Mouse (Mus musculus) CD8-positive naive resting alpha-beta T cell, adult 2 months (primary cell): ENCODE data around the gene Katnb1.

Source experiments
- DNase-seq, 2 experiments: peaks; one replicate each; pipeline ENCODE4 v3.0.0; 2022; ENCODE audit warnings: low read depth in 2 of 2, low spot score in 2 of 2

Gene Katnb1

GRCm38 (mm10) chr8:95139051-95139365 lies 58.0 kb downstream of the Katnb1 start:
- no peak for DNase-seq

GRCm38 (mm10) chr8:95140555-95140954 lies 59.6 kb downstream of the Katnb1 start:
- DNase-seq = no peak

DNA sequence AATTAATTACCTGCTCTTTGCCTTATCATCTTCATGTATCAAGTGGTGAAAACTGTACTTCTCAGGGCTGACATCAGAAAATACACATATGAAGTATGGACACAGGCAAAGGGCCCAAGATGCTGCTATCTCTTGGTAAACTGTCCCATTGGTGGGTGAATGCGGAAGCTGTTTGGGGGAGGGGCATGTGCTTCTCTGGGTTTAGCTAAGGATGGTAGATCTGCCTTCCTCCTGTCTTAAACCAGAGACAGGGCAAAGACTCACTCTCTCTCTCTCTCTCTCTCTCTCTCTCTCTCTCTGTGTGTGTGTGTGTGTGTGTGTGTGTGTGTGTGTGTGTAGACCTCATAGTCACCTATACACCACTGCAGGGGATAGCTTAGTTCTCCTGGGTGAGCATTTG lies 60.0 kb downstream of the Katnb1 start:
- no peak for DNase-seq

DNA sequence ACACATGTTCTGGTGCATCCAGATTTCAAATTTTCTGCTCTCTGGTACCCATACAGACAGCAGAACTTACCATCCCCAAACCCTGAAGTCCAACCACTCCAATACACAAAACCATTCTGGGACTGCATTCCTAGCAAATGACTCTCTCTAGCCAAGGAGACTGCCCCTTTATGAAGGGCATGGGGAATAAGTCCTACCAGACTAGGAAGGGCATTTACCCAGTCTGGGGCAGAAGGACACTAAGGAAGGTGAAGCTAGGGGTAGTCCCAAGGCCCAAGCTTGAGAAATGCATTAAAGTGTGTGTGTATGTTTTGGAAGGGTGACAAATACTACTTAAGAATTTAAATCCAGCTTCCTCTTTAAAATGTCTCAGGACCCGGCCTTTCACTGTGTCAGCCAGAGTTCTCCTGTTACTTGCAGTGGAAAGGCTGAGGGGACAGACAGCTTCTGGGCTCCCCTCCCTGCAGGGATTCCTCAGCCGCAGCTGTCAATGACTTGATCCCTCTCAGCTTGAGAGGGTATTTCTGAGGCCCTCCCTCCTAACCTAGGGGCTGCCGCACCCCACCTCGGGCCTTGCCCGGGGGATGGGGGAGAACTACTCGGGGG lies 60.6 kb downstream of the Katnb1 start:
- DNase-seq = no peak

DNA sequence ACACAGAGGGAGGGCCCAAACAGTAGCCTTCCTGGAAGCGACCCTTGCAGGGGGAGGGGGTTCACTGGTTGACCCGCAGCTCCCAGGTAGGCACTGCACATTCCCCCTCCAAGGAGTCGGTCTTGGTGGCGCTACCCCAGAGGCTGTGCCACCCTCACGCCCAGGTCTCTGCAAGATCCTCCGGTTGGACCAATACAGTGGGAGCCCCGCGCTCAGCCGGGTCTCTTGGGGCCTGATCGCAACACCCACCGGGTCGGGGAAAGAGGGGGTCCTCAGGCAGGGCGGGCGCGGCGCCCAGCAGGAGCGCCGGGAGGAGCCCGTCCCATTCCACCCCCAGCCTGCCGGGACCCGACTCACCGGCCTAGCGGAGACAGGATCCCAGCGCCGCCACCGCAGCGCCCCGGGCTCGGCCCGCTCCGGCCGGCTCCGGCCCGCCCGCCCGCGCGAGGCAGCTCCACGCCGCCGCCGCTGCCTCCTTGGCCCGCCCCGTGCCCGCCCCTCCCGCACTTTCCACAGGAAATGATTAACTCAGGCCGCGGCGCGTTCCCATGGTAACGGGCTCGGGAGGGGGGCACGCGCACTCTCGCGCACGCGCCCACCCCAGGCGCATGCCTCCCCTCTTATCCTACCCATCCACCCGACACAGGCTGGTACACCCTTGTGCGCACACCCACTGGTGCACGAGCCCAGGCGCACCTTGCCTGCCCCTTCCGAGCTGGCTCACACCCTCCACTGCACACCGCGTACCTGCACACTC lies 61.3 kb downstream of the Katnb1 start:
- DNase-seq = peak; percentile 40 to 53

DNA sequence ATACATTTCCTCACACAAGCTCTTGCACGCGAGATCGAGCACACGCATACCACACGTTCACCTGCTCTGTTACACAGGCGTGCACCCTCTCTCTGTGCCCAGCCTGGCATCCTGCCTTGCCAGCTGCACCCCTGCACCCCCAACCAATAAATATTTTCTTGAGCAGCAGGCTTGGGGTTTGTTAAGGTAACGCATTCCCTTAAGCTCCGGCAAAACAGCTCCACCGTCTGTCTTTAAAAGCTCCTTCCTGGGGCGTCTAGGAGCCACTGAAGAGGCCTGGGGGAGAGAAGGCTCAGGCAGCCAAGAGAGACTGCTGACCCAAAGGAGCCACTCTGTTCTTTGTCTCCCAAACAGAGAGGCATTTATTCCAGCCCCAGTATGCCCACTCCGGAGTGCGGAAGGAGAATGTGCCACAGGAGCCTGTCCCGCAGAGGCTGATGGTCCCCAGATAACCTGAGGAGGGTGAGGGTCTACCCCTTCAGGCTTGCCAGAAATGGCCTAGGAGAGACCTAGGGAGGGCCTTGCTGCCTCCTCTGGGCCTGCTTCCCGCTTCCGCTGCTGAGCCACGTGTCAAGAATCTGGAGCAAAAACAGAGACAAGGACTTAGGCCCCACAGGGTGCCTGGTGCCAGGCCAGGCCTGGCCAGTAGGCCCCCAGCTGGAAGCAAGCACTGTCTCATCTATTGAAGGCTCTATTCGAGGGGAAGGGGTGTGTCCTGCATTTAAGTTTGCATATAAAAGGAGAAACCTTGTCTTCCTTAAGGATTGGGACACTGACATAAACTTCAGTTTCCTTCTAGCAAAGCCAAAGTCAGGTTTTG lies 62.2 kb downstream of the Katnb1 start:
- no peak for DNase-seq

GRCm38 (mm10) chr8:95143805-95144630 lies 63.0 kb downstream of the Katnb1 start:
- DNase-seq = no peak

- DNase-seq = no peak
These were observed 63.6 kb downstream of the Katnb1 start for GRCm38 (mm10) chr8:95144631-95145015.

- no peak for DNase-seq
These were observed 65.2 kb downstream of the Katnb1 start for GRCm38 (mm10) chr8:95146044-95146745.

DNA sequence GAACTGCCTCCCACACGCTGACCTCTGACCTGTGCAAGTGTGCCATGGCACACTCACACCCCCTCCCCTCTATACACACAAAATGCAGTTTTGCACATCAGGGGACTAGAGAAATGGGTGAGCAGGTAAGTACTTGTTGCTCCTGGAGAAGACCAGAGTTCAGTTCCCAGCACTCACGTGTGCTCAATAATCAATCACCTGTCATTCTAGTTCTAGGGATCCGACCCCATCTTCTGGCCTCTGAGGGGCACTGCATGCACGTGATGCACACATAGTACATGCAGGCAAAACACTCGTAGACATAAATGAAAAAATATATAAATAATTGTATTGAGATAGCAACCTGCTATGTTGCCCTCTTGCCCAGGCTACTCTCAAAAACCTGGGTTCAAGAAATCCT lies 65.9 kb downstream of the Katnb1 start:
- DNase-seq = no peak

DNA sequence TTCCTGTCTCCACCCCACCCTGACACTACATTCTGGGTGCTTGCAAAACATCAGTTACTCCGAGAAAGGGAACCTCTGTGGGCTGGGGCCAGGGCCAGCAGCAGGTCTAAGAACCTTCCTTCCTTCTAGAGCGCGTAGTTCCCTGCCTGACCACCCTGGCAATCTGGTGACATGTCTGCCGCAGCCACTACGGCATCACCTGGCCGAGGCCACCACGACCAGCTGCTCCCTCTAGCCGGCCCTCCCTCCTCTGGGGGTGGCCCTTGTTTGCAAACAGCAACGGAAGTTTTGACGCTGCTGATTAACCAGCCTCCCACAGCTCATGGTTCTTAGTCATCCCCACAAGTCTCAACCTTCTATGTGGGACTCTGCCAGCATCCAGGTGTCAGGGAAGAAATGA lies 68.4 kb downstream of the Katnb1 start:
- no peak for DNase-seq

DNA sequence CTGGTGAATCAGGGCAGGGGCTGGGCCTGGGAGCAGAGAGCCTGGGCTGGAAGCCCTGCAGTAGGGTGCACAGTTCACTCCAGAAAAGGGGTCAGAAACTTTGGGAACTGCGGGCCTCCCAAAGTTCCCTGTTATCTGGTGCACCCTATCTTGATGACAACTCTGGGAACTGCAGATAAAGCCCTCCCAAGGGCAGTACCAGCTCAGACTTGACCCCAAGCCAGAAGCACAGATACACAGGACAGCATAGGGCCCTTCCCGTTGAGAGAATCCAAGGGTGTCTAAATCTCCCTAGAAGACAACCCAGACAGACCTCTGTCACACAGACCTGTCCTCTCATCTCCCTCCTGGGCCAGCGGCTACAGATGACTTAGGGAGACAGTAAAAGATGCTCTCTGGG lies 69.6 kb downstream of the Katnb1 start:
- no peak for DNase-seq
